20 mouse cellular contexts compared by ENCODE assay signal in genomic region chr7:46523215-46523614, GRCm38 (mm10).
DNase-seq lines count a peak whose midpoint lies in the region; ATAC-seq and TF ChIP-seq lines count a peak whose summit lies in the region.
"Had no signal": no experiment of that assay in that cellular context is flagged by ENCODE, and none has a peak within 500 bp of the region (broad histone marks: within the 10 kb centered on the region; RNA-seq: fewer than 3 reads in every experiment).

No protein-coding gene starts in this region.

- no peaks in the 10 kb centered on the region for H3K27me3 ChIP-seq in lung, embryonic 14.5 days (ENCODE audit: insufficient read depth, low read length)
- H3K27me3 ChIP-seq in midbrain, postnatal 0 days (ENCODE audit: insufficient read depth, low read length) = no peaks in the 10 kb centered on the region
- no peaks in the 10 kb centered on the region for H3K27me3 ChIP-seq in midbrain, embryonic 10.5 days (ENCODE audit: low read depth, poor library complexity, severe bottlenecking)
- H3K27me3 ChIP-seq: embryonic facial prominence, embryonic 12.5 days; forebrain, embryonic 13.5 days; forebrain, embryonic 15.5 days had no signal

- no peak overlapping the region for H3K27ac ChIP-seq in lung, embryonic 14.5 days (ENCODE audit: low read depth)
- no peak overlapping the region for H3K27ac ChIP-seq in midbrain, postnatal 0 days (ENCODE audit: low read depth, low read length)
- H3K27ac ChIP-seq in midbrain, embryonic 10.5 days (replicated peaks) = no peak overlapping the region
- H3K27ac ChIP-seq: embryonic facial prominence, embryonic 10.5 days; embryonic facial prominence, embryonic 12.5 days; forebrain, embryonic 13.5 days; forebrain, embryonic 15.5 days had no signal

- H3K4me3 ChIP-seq in lung, embryonic 14.5 days (ENCODE audit: low read depth, low read length) = no peak overlapping the region
- no peak overlapping the region for H3K4me3 ChIP-seq in midbrain, postnatal 0 days (ENCODE audit: low read depth, low read length)
- no peak overlapping the region for H3K4me3 ChIP-seq in midbrain, embryonic 10.5 days
- H3K4me3 ChIP-seq: embryonic facial prominence, embryonic 10.5 days; embryonic facial prominence, embryonic 12.5 days; forebrain, embryonic 13.5 days; forebrain, embryonic 15.5 days had no signal

- 70% methylated on average over 7 of the region's 7 CpGs for WGBS in lung, embryonic 14.5 days
- WGBS in midbrain, postnatal 0 days = 84% methylated on average over 7 of the region's 7 CpGs
- WGBS in midbrain, embryonic 10.5 days = 90% methylated on average over 7 of the region's 7 CpGs

- H3K9ac ChIP-seq in lung, embryonic 14.5 days = no peak overlapping the region
- no peak overlapping the region for H3K9ac ChIP-seq in midbrain, postnatal 0 days (replicated peaks; ENCODE audit: low read length, poor library complexity, severe bottlenecking)
- H3K9ac ChIP-seq: embryonic facial prominence, embryonic 12.5 days; forebrain, embryonic 13.5 days; forebrain, embryonic 15.5 days; forebrain, postnatal 0 days had no signal

- no peak for DNase-seq in lung, embryonic 14.5 days
- DNase-seq in lung, postnatal 4 days = no peak
- no peak for DNase-seq in midbrain, postnatal 0 days (ENCODE audit: low spot score)
- no peak for DNase-seq in midbrain, embryonic 10.5 days (ENCODE audit: low spot score)
- DNase-seq in ZHBTc4 (ENCODE audit: low read depth, low spot score) = peak; percentile 28
- no peak for DNase-seq in gastrocnemius, adult 8-10 months (ENCODE audit: low spot score in 2 of 2)
- DNase-seq in heart, adult 11 months = no peak
- DNase-seq: adrenal gland, adult 2 months; adrenal gland, postnatal 10 days; adrenal gland, postnatal 25 days; cerebellum, adult 11 months; cerebellum, adult 18-20 months; cerebellum, adult 8-10 months; cerebellum, adult 9-11 months; cerebellum, postnatal 25 days; forebrain, postnatal 0 days had no signal

- no peak overlapping the region for H3K4me2 ChIP-seq in lung, embryonic 14.5 days
- no peak overlapping the region for H3K4me2 ChIP-seq in midbrain, postnatal 0 days (ENCODE audit: low read depth, low read length, poor library complexity, severe bottlenecking)
- H3K4me2 ChIP-seq: embryonic facial prominence, embryonic 12.5 days; forebrain, embryonic 13.5 days; forebrain, embryonic 15.5 days had no signal

- no peak for ATAC-seq in lung, embryonic 14.5 days (ENCODE audit: insufficient read depth)
- ATAC-seq in midbrain, postnatal 0 days (ENCODE audit: low FRiP score) = no peak
- ATAC-seq: forebrain, embryonic 13.5 days; forebrain, embryonic 15.5 days; forebrain, postnatal 0 days had no signal

- H3K4me1 ChIP-seq in lung, embryonic 14.5 days (ENCODE audit: insufficient read depth) = no peaks in the 10 kb centered on the region
- peaks cover 5% of the 10 kb centered on the region; the same call in 1 of the 2 replicates for H3K4me1 ChIP-seq in midbrain, postnatal 0 days (ENCODE audit: insufficient read depth, low read length)
- H3K4me1 ChIP-seq in midbrain, embryonic 10.5 days = no peaks in the 10 kb centered on the region
- H3K4me1 ChIP-seq: embryonic facial prominence, embryonic 10.5 days; embryonic facial prominence, embryonic 12.5 days had no signal

- H3K9me3 ChIP-seq in lung, embryonic 14.5 days (ENCODE audit: low read depth, low read length) = no peaks in the 10 kb centered on the region
- H3K9me3 ChIP-seq in midbrain, postnatal 0 days (ENCODE audit: low read length) = no peaks in the 10 kb centered on the region
- H3K9me3 ChIP-seq in midbrain, embryonic 10.5 days (replicated peaks) = no peaks in the 10 kb centered on the region
- H3K9me3 ChIP-seq: embryonic facial prominence, embryonic 10.5 days; embryonic facial prominence, embryonic 12.5 days; forebrain, embryonic 13.5 days; forebrain, embryonic 15.5 days had no signal

- no peaks in the 10 kb centered on the region for H3K36me3 ChIP-seq in lung, embryonic 14.5 days (ENCODE audit: insufficient read depth)
- no peaks in the 10 kb centered on the region for H3K36me3 ChIP-seq in midbrain, postnatal 0 days (ENCODE audit: insufficient read depth, low read length)
- H3K36me3 ChIP-seq in midbrain, embryonic 10.5 days = no peaks in the 10 kb centered on the region
- H3K36me3 ChIP-seq: embryonic facial prominence, embryonic 10.5 days; embryonic facial prominence, embryonic 12.5 days; forebrain, embryonic 15.5 days had no signal

- peak; percentile 15; the same call in 1 of the 2 replicates for TF ChIP-seq CTCF in lung, embryonic 14.5 days (IDR thresholded peaks at IDR 0.05; ENCODE audit: low read depth)
- peak; percentile 8; the same call in 1 of the 2 replicates for TF ChIP-seq CTCF in midbrain, postnatal 0 days (IDR thresholded peaks at IDR 0.05)
